Mouse (Mus musculus) cerebellum, postnatal 4 days (tissue): ENCODE data around the gene Slc9a1.

ENCODE experiments used
- DNase-seq, 2 experiments: peaks; one replicate each; pipeline ENCODE4 v3.0.0; 2022; ENCODE audit warnings: low spot score in 2 of 2, mixed read lengths in 1 of 2

Slc9a1 gene

DNA sequence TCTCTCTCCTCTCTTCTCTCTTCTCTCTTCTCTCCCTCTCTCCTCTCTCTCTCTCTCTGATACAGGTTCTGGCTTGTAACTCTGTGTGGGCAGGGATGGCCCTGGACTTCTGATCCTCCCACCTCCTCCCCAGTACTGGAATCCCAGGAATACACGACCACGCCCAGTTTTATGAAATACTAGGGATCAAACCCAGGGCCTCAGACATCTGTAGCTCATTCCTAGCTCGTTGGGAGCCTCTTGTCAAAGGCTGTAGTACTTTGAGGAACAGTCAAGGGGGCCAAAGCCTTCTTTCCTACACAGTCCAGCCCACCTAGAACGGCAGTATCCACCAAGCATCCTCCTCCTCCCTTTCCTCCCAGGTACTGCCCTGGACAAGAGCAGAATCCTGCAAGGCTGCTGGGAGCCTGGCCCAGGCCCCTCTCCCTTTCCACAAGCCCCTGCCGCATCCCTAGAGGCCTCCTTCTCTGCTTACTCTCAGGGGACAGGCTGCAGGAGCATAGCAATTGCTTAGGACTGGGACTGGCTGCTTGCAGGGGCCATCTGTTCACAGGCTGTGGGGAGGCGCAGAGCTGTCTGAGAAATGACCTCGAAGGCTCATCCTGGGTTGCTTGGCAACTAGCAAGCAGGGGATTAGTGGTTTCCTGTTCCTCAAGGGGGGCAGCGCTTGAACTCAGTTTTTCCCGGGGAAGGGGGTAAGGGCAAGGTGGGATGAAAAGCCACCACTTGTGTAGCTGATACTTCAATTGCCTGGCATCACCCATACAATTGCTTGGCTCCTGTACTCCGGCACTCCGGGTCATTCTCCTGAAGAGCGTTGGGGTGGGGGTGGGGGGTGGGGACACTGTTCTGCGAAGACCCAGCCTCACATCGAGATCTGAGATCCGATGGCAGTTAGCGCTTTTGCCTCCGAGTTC lies 70.2 kb downstream of the Slc9a1 start:
- peak in 1 of 2 experiments; percentile 52 for DNase-seq

DNA sequence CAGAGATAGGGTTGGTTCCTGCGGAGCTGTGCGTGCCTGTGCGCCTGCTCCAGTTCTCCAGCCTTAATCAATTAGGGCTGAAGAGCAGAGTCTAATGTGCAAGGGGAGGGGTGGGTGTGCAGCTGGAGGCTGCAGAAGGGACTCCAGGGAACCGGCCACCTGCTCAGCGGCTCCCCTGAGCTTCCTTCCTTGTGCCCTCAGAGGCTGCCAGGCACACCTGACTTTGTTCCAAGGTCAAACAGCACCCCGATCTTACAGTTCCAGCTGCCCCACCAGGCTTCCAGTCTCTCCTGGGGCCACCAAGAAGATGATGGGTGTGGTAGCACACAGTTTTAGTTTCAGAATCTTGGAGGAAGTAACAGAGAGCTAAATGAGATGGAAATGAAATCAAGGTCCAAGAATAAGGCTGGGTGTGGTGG lies 70.9 kb downstream of the Slc9a1 start:
- DNase-seq, result no peak

DNA sequence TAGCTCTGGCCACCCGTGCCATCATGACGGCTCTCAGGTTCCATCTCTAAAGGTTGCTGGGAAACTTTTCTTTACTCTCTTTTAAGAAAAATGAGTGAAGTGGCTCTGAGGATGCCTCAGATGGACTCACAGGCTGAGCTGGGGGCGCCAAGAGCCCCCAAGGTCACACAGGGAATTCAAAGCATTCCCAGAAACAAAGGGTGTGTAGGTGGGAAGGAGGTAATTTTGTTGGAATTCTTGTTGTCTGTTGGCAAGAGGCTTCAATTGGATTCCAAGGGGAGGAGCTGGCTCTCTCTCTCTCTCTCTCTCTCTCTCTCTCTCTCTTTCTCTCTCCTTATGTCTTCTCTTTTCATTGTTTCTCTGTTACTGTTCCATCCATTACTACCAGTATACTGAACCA lies 72.7 kb downstream of the Slc9a1 start:
- DNase-seq, result no peak

GRCm38 (mm10) chr4:133443085-133443484 lies 73.6 kb downstream of the Slc9a1 start:
- no peak for DNase-seq

GRCm38 (mm10) chr4:133445727-133446126 lies 76.2 kb downstream of the Slc9a1 start:
- DNase-seq, result no peak

DNA sequence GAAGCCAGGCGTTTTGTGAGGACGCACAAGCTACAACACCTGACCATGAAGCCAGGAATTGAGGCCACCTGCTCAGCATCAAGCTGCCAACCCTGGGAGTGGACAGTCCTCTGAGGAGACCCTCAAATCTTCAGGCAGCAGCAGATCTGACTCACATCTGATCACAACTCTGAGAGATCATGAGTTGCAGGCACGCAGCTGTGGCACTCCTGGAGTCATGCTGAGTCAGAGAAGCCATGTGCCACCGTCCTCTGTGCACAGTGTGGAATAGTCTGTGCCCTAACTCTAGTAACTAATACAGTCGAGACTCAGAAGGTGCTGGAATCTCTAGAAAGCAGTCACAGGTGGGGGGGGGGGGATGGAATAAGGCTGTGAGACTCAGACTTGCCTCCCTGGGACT lies 77.9 kb downstream of the Slc9a1 start:
- DNase-seq, result no peak

- no peak for DNase-seq
Measured at GRCm38 (mm10) chr4:133447967-133448366, 78.5 kb downstream of the Slc9a1 start.

- no peak for DNase-seq
Measured at GRCm38 (mm10) chr4:133448708-133449388, 79.3 kb downstream of the Slc9a1 start.

DNA sequence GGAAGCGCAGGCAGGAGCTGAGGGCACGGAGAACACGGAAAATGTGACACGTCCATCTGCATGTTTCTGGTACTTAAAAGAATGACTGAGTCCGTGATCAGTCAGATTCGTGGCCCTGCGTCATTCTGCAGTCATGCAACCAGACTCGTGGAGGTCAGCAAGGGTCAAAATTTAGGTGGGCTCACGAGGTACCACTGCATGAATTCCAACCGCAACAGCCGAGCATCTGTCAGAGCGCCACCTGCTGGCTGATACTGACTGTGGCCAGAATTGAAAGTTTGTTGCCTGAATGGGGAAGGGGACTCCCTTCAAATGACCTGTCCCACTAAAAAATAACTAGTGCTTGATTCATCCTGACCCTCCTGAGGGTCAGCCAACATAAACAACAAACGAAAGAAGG lies 80.2 kb downstream of the Slc9a1 start:
- peak; percentile 34 to 64 for DNase-seq

DNA sequence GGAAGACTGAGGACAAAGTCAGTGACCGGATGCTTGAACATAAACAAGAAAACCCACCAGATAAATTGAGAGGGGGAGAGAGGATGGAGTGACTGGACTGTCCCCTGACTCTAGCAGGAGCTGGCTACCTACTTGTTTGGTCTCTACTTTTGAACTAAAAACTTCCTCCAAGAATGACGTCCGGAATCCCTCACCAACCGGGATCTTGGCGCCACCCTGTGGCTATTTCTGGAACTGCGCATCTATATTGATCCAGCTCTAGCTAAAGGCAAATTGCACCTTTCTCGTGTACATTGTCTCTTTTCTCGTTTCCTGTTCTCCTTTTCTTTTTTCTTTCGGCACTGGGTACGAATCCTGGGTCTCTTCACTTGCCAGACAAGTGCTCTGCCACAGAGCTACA lies 82.0 kb downstream of the Slc9a1 start:
- DNase-seq, result peak; percentile 88 to 92

GRCm38 (mm10) chr4:133452433-133452832 lies 82.9 kb downstream of the Slc9a1 start:
- DNase-seq, result no peak

GRCm38 (mm10) chr4:133458044-133458443 lies 88.5 kb downstream of the Slc9a1 start:
- no peak for DNase-seq

DNA sequence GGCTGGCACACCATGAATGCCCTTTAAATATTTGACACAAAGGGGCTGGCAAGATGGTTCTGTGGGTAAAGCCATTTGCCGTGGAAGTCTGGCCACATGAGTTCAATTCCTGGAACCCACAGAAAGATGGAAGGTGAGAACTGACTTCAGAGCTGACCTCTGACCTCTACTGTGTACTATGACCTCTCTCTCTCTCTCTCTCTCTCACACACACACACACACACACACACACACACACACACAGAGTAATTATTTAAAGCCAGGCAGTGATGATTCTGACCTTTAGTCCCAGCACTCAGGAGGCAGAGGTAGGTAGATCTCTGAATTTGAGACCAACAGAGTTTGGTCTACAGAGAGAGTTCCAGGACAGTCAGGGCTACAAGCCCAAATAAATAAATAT lies 90.5 kb downstream of the Slc9a1 start:
- no peak for DNase-seq

GRCm38 (mm10) chr4:133460796-133461325 lies 91.4 kb downstream of the Slc9a1 start:
- DNase-seq, result no peak

GRCm38 (mm10) chr4:133461362-133461761 lies 91.9 kb downstream of the Slc9a1 start:
- no peak for DNase-seq

DNA sequence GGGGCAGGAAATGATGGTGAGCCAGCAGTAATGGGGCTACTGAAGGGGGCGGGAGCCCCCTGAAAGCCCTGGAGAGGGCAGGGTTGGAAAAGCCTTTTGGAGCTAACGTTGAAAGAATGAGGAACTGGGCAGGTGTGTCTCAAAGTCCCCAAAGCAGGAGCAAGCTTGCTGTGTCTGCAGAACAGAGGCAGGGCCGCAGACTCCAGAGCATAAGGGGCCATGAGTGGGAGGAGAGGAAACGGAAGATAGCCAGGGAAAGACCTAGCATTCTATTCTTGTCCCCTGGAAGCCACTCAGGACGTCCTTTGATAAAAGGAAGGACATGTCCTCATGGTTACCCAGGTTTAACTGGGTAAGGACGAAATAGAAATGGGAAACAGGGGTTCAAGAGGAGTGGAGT lies 93.7 kb downstream of the Slc9a1 start:
- no peak for DNase-seq

DNA sequence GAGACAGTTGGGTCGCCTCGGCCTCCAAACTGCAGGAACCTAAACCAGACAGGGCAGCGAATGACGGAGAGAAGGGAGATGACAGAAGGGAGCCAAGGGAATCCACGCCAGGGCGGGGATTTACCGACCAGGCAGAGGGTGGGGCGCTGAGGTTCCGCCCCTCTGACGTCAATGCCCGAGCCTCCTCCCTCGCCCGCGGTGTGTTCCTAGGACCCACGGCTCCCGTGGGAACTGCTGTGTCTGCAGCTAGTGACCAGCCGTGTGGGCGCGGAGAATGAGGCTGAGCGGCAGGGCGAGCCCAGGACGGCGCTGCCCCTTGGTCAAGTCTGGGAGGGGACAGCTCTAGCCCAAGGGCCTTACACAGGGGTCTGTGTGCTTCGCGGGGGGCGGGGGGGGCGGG lies 98.6 kb downstream of the Slc9a1 start:
- peak in 1 of 2 experiments; percentile 48 for DNase-seq

DNA sequence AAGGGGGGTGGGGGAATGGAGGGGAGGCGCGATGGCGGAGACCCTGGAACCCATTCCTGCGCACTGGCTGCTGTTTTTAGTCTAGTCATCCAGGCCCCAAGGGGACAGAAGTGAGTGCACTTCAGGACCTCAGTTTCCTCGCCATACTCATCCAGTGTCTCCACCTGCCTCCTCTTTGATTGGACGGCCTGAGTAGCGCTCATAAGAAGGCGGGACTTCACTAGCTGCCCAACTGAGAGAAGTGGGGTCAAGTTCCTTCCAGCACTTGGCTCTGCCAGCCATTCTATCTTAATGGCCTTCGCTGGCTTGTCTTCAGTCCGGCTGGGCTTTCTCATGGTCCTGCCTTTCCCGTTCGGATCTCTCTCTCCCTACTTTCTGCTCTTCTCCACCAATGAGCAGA lies 99.6 kb downstream of the Slc9a1 start:
- no peak for DNase-seq

DNA sequence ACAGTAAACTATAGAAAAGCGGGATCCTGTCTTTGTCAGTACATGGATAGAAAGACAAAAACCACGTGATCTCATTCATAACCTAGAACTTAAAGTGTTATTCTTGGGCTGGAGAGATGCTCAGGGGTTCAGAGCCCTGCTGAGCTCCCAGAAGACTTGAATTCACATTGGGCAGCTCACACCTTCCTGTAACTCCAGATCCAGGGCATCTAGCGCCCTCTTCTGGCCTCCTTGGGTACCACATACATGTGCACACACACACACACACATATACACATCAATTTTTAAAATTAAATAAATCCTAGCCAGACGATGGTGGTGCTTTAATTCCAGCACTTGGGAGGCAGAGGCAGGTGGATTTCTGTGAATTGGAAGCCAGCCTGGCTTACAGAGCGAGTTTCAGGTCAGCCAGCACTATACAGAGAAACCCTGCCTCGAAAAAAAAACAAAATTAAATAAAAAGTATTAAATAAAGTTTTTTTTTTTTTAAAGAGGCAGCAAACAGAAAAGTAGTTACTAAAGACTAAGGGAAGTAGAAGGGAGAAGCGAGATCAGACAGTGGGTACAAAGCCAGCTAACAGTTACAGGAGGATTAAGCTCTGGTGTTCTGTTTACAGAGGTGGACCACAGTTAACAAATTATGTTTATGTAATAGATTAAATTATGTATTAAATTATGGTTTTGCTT lies 101.8 kb downstream of the Slc9a1 start:
- DNase-seq, result no peak
